Mouse (Mus musculus) midbrain, postnatal 0 days (tissue): ENCODE results near the gene Snai1. TPM values are rescaled to one million over a fixed set of nuclear protein-coding genes. Genes with fewer than 3 reads are reported as not detected.

Source experiments
- ATAC-seq: fragments of 200-750 bp; cut with Nextera tagmentation; 2 replicates; pipeline ENCODE4 v1.8.0; 2017; ENCODE audit warnings: moderate number of reproducible peaks, mild to moderate bottlenecking, moderate TSS enrichment, moderate library complexity; ENCODE audit not compliant: low FRiP score
- DNase-seq: peaks from one replicate; pipeline ENCODE4 v3.0.0-alpha.2; 2015; ENCODE audit warnings: low spot score
- H3K27ac ChIP-seq: fragments of 300-500 bp; sonication (generic); 2 replicates; pipeline ENCODE4 v1.5.1; 2014; ENCODE audit warnings: low read depth, mild to moderate bottlenecking, low read length, mixed read lengths
- H3K27me3 ChIP-seq: fragments of 300-500 bp; sonication (generic); 2 replicates; pipeline ENCODE4 v1.6.1; 2014; ENCODE audit warnings: low read length, control low read depth, mixed read lengths; ENCODE audit not compliant: insufficient read depth
- H3K36me3 ChIP-seq: fragments of 300-500 bp; sonication (generic); 2 replicates; pipeline ENCODE4 v1.6.1; 2014; ENCODE audit warnings: low read length, control low read depth, mixed read lengths; ENCODE audit not compliant: insufficient read depth
- H3K4me1 ChIP-seq: fragments of 300-500 bp; sonication (generic); 2 replicates; pipeline ENCODE4 v1.6.1; 2014; ENCODE audit warnings: mild to moderate bottlenecking, control low read depth, antibody characterized with exemption, low read length, mixed read lengths; ENCODE audit not compliant: insufficient read depth
- H3K4me2 ChIP-seq: fragments of 300-500 bp; sonication (generic); 2 replicates; pipeline ENCODE4 v1.6.1; 2014; ENCODE audit warnings: low read depth, mild to moderate bottlenecking, low read length, mixed read lengths; ENCODE audit not compliant: poor library complexity, severe bottlenecking
- H3K4me3 ChIP-seq: fragments of 300-500 bp; sonication (generic); 2 replicates; pipeline ENCODE4 v1.5.1; 2014; ENCODE audit warnings: low read depth, mild to moderate bottlenecking, low read length, moderate library complexity
- H3K9ac ChIP-seq: fragments of 300-500 bp; sonication (generic); replicated peaks from 2 replicates; pipeline ENCODE4 v1.6.1; 2014; ENCODE audit warnings: mild to moderate bottlenecking, low read length, moderate library complexity, mixed read lengths; ENCODE audit not compliant: poor library complexity, severe bottlenecking
- H3K9me3 ChIP-seq: fragments of 300-500 bp; sonication (generic); 2 replicates; pipeline ENCODE4 v1.6.1; 2016; ENCODE audit warnings: low read length, control low read depth
- CTCF ChIP-seq: IDR thresholded peaks from 2 replicates; pipeline ENCODE4 v1.5.1; 2016; ENCODE audit warnings: antibody characterized with exemption, mild to moderate bottlenecking
- WGBS: fragments of 180-500 bp; shearing (Covaris S2); extraction: QIAGEN DNeasy Blood & Tissue Kit; methylation state at CpG from one replicate; pipeline ENCODE4 v1.1.7; 2014; 5-methylcytosine and 5-hydroxymethylcytosine counted together
- polyA plus RNA-seq: library from polyadenylated mRNA; unstranded; fragments of >200 nt; fragmentation: Nextera tagmentation; extraction: Ambion mirVana; gene quantifications from 2 replicates; pipeline ENCODE4 v1.2.1, GENCODE M21; 2015
- total RNA-seq: library from RNA; depleted of rRNA; stranded (reverse); fragments of >200 nt; gene quantifications from 2 replicates; pipeline ENCODE4 v1.2.3, GENCODE M21; 2014

The Snai1 gene
- total and polyA plus RNA-seq, 2 experiments from 2014 or later, result 0.71 to 3.8 TPM

DNA sequence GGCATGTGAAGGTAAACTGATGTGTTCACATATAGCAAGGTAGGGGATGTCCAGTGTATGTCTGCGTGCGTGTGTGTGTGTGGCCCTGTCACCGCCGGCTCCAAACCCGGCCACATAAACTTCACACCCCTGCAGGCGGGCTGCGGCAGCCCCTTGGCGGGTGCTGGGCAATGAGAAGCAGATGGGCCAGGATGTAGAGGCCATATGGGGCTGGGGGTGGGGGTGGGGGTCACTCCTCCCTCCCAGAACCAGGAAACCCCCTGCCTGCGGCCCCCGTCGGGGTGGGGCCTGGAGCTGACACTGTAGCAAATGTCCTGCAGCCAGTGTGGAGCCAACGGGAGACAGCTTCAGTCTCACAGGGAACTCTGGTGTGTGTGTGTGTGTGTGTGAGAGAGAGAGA is 25.7 kb downstream of the Snai1 start:
- no peak overlapping the region for H3K4me3 ChIP-seq
- no peak overlapping the region for H3K4me2 ChIP-seq
- TF ChIP-seq CTCF, result no peak
- H3K27ac ChIP-seq, result no peak overlapping the region
- no peak for DNase-seq
- H3K4me1 ChIP-seq, result peaks cover 5% of the 10 kb centered on the region; the same call in 1 of the 2 replicates
- H3K9me3 ChIP-seq, result no peaks in the 10 kb centered on the region
- WGBS, result 48% methylated on average over 12 of the region's 12 CpGs
- H3K27me3 ChIP-seq, result no peaks in the 10 kb centered on the region
- no peak overlapping the region for H3K9ac ChIP-seq
- H3K36me3 ChIP-seq, result no peaks in the 10 kb centered on the region
- ATAC-seq, result no peak

DNA sequence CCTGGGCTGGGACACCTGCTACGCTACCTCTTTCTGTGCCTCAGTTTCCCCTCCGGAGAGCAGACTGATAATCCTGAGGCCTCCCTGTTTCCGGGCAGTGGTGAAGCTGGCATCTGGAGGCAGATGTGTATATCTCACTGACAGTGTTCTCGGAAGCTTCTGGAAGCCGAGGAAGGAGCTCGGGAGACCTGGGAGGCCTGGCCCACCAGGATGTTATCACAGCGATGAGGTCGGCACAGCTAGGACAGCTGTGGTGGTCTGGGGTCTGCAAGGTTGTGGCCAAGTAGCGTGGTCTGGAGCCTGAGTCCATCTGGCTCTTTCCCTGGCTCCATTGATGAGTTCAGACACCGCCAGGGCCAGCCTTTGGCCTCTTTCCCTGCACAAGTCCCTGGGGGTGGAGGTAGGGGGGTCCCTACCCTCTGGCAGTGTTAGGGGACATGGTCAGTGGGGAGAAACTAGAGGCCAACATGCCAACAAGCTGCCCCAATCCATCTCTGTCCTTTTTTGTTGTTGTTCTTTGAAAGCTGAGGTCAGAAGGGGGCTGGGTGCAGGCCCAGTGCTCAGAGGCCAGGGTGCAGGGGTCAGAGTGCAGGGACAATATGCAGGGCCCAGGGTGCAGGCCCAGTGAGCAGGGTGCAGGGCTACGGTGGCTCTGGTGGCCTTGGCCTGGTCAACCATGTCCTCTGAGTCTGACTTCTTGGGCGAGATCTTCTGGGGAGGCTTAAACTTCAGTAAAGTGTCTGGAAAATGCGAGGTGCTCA is 26.7 kb downstream of the Snai1 start:
- no peaks in the 10 kb centered on the region for H3K9me3 ChIP-seq
- no peaks in the 10 kb centered on the region for H3K36me3 ChIP-seq
- no peak overlapping the region for H3K4me2 ChIP-seq
- DNase-seq, result no peak
- H3K4me3 ChIP-seq, result no peak overlapping the region
- no peaks in the 10 kb centered on the region; the same call in 1 of the 2 replicates for H3K4me1 ChIP-seq
- H3K27ac ChIP-seq, result no peak overlapping the region
- ATAC-seq, result no peak
- H3K9ac ChIP-seq, result no peak overlapping the region
- H3K27me3 ChIP-seq, result no peaks in the 10 kb centered on the region
- WGBS, result 88% methylated on average over 13 of the region's 13 CpGs
- TF ChIP-seq CTCF, result no peak

DNA sequence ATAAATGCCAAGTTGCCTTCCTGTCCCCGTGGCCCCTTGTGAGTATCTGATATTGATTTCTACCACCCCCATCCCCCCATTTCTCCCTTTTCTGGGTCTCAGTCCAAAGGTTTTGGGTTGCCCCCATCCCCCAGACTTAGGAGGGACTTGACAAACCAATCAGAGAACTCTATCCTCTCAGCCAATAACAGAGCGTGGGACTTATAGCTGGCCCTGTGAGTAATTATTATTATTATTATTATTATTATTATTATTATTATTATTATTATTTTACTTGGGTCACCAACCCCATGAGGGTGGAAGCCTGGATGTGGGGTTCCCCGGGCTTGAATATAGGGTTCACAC is 27.3 kb downstream of the Snai1 start:
- no peak overlapping the region for H3K4me3 ChIP-seq
- no peak for ATAC-seq
- H3K9ac ChIP-seq, result no peak overlapping the region
- no peaks in the 10 kb centered on the region for H3K36me3 ChIP-seq
- WGBS, result 89% methylated on average over 3 of the region's 3 CpGs
- no peak for TF ChIP-seq CTCF
- no peaks in the 10 kb centered on the region for H3K9me3 ChIP-seq
- no peaks in the 10 kb centered on the region for H3K27me3 ChIP-seq
- no peaks in the 10 kb centered on the region; the same call in 1 of the 2 replicates for H3K4me1 ChIP-seq
- H3K4me2 ChIP-seq, result no peak overlapping the region
- DNase-seq, result no peak
- H3K27ac ChIP-seq, result no peak overlapping the region

DNA sequence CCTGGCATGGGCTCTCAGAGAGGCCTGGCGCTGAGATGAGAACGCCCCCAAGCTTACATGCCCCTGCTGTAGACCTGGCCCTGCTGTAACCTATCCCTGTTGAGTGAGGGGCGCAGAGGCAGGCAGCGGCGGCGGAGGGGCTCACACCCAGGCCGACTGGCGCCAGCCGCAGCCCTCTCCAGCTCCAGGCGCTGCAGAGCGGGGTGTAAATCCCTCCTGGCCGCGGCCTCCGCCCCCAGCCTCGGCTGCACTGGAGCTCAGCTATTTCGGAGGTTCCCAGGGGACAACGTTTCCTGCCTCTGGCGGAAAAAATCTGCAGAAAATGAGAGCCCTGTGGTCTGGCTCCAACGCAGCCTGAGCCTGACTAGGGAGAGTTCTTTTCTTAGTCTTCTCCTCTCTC is 27.7 kb downstream of the Snai1 start:
- no peaks in the 10 kb centered on the region; the same call in 1 of the 2 replicates for H3K4me1 ChIP-seq
- H3K27ac ChIP-seq, result no peak overlapping the region; the same call in 1 of the 2 replicates
- ATAC-seq (no peak), DNase-seq (no peak)
- TF ChIP-seq CTCF, result no peak
- no peaks in the 10 kb centered on the region for H3K27me3 ChIP-seq
- H3K36me3 ChIP-seq, result no peaks in the 10 kb centered on the region
- 30% methylated on average over 17 of the region's 19 CpGs for WGBS
- no peak overlapping the region for H3K9ac ChIP-seq
- H3K9me3 ChIP-seq, result no peaks in the 10 kb centered on the region
- H3K4me3 ChIP-seq, result no peak overlapping the region
- peak overlapping the region; percentile 1; the same call in 1 of the 2 replicates for H3K4me2 ChIP-seq

DNA sequence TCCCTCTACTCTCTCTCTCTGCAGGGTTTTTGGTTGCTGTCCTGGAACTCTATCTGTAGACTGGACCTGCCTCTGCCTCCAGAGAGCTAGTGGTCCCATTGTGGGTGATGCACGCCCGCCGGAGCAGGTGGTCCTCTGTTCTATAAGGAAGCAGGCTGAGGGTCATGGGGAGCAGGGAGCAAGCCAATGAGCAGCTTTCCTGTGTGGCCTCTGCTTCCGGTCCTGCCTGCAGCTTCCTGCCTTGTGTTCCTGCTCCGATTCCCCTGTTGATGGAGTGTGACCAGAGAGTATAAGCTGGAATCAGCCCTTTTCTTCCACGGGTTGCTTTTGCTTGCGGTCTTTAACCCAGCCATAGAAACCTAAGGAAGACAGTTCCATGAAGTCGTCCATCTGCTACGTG is 30.1 kb downstream of the Snai1 start:
- H3K9ac ChIP-seq, result no peak overlapping the region
- H3K27ac ChIP-seq, result no peak overlapping the region
- no peaks in the 10 kb centered on the region; the same call in 1 of the 2 replicates for H3K4me1 ChIP-seq
- 81% methylated on average over 9 of the region's 9 CpGs for WGBS
- no peaks in the 10 kb centered on the region for H3K27me3 ChIP-seq
- H3K4me2 ChIP-seq, result no peak overlapping the region
- no peak for TF ChIP-seq CTCF
- no peaks in the 10 kb centered on the region for H3K9me3 ChIP-seq
- H3K36me3 ChIP-seq, result no peaks in the 10 kb centered on the region
- DNase-seq (no peak), ATAC-seq (no peak)
- no peak overlapping the region for H3K4me3 ChIP-seq

DNA sequence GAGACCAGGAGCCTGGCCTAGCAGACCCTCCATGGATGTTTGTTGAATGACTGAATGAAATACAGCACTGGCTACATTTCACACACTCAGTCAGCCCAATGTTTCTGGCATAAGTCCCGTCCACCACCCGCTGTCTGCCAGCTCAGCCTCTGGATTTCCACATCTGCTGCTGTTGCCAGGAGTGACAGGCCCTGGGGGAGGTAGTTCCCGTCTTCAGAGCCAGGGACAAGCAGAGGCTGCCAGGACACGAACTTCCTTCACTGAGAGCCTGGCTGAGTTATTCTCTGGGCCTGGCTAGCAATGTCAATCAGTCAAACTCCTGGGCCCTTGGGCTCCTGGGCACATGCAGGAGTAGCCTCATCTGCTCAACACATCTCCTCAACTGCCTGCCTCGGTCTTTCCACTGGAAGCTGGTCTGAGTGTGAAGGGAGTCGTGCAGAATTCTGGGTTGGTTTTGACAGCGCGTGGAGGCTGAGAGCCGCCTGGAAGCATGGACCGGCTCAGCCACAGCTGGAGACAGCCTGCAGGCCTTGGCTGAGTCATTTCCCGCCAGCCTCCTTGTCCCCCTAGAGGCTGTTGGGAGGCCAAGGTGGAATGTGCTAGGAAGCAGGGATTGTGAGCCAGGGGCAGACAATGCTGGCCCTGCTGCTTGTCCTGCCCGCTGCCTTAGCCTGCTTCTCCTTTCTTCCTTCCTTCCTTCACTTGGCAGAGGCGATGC is 32.1 kb downstream of the Snai1 start:
- WGBS, result 57% methylated on average over 13 of the region's 13 CpGs
- no peak overlapping the region for H3K27ac ChIP-seq
- peak; percentile 40 for DNase-seq
- TF ChIP-seq CTCF, result no peak
- H3K4me3 ChIP-seq, result no peak overlapping the region
- no peaks in the 10 kb centered on the region; the same call in 1 of the 2 replicates for H3K4me1 ChIP-seq
- ATAC-seq, result no peak
- no peaks in the 10 kb centered on the region for H3K9me3 ChIP-seq
- H3K27me3 ChIP-seq, result no peaks in the 10 kb centered on the region
- no peak overlapping the region for H3K4me2 ChIP-seq
- H3K9ac ChIP-seq, result no peak overlapping the region
- H3K36me3 ChIP-seq, result no peaks in the 10 kb centered on the region
